ENCODE assay signal across 8 mouse cellular contexts in the genomic region with DNA sequence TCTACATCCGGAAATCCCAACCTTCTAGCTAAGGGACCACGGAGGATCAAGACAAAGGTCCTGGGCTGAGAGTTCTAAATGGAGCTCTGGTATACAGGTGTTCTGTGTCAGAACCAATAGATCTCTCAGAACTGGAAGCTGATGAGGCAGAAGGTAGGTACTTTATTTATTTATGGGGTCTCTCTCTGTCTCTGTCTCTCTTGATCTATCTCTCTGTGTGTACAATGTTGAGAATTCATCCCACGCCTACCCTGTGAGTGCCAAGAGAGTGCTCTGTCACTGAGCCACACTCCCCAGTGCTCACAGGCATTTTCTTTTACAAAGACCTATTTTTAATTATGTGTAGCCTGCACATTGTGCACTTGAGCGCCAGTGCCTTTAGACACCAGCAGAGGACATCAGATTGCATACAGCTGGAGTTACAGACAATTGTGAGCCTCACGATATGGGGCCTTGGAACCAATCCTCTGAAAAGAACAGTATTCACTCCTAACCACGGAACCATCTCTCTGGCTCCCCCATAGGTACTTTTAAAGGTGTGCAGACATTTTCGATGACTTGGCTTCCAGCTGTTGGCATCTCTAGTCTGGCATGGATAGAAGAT. TPM values are rescaled to one million over a fixed set of nuclear protein-coding genes. Genes with fewer than 3 reads are reported as not detected.
DNase-seq lines count a peak whose midpoint lies in the region; ATAC-seq lines count a peak whose summit lies in the region.

A gene (minus strand): TSS at position 51 of the 604 bp plus-strand sequence.

- H3K36me3 ChIP-seq in midbrain, embryonic 15.5 days (replicated peaks) = no peaks in the 10 kb centered on the region

- no peak for DNase-seq in left cerebral cortex, adult 18-20 months (ENCODE audit: low spot score in 2 of 2)
- no peak for DNase-seq in left cerebral cortex, adult 11 months (ENCODE audit: low spot score)
- DNase-seq in heart, adult 8-10 months (ENCODE audit: low spot score) = no peak
- DNase-seq in layer of hippocampus, postnatal 25 days (ENCODE audit: extremely low spot score in 1 of 2, low spot score in 1 of 2) = no peak
- DNase-seq in thymus, postnatal 10 days (ENCODE audit: low spot score in 2 of 2) = no peak
- no peak for DNase-seq in cerebellum, adult 11 months

- H3K4me3 ChIP-seq in brown adipose tissue, adult 24 weeks (ENCODE audit: insufficient read depth, low read depth, low read length) = no peak within 1 kb of the TSS
- no peak within 1 kb of the TSS for H3K4me3 ChIP-seq in midbrain, embryonic 15.5 days

- WGBS in midbrain, embryonic 15.5 days = 69% methylated on average over 7 of the region's 7 CpGs

- H3K9ac ChIP-seq in midbrain, embryonic 15.5 days = no peak within 1 kb of the TSS

- H3K4me1 ChIP-seq in brown adipose tissue, adult 24 weeks (ENCODE audit: control insufficient read depth, insufficient read depth, insufficient read length, low read length) = no peaks in the 10 kb centered on the region
- no peaks in the 10 kb centered on the region for H3K4me1 ChIP-seq in midbrain, embryonic 15.5 days

- H3K27me3 ChIP-seq in midbrain, embryonic 15.5 days (replicated peaks) = no peaks in the 10 kb centered on the region

- no peak for ATAC-seq in midbrain, embryonic 15.5 days (replicated peaks)

- H3K9me3 ChIP-seq in midbrain, embryonic 15.5 days = no peaks in the 10 kb centered on the region

- no peak within 1 kb of the TSS for H3K4me2 ChIP-seq in midbrain, embryonic 15.5 days

- no peak within 1 kb of the TSS for H3K27ac ChIP-seq in brown adipose tissue, adult 24 weeks (replicated peaks; ENCODE audit: low read depth, low read length)
- no peak within 1 kb of the TSS for H3K27ac ChIP-seq in midbrain, embryonic 15.5 days

RNA-seq across cellular contexts. Expression of the gene that starts here (rescaled TPM):
- total RNA-seq in left cerebral cortex, adult 18-20 months (2021) = 100 to 1,000 TPM; 103 to 113 TPM
- 137 TPM in 2 replicates for polyA plus RNA-seq in brown adipose tissue, adult 24 weeks (2012; ENCODE audit: insufficient read depth, insufficient read length, missing spikeins)
- total RNA-seq in heart, adult 8-10 months (2022) = 100 to 1,000 TPM in 2 of 4 experiments, 10 to 100 TPM in 2; 90.8 to 130 (median 107) TPM
- total RNA-seq in layer of hippocampus, postnatal 25 days (2021) = 100 to 1,000 TPM; 134 to 137 TPM
- polyA plus RNA-seq in midbrain, embryonic 15.5 days (2015; fragmentation: Nextera tagmentation; extraction: Ambion mirVana) = 140 and 157 TPM in 2 replicates
